Mouse (Mus musculus): ENCODE results near the gene Syne3. TPM values are rescaled to one million over a fixed set of nuclear protein-coding genes. Genes with fewer than 3 reads are reported as not detected.
A peak's percentile ranks its signal among the peaks of the same experiment; 100 is the strongest.

The Syne3 gene
- under 1 TPM; 0.79 to 0.81 TPM for total RNA-seq (2021)

GRCm38 (mm10) chr12:105009370-105010212 lies at the start of gene Syne3:
Gene Syne3 (minus strand): TSS chr12:105009809.
- intact Hi-C loops (cut with DNase I): loop anchor here (5.0 kb wide), 1 partner anchor 47 kb away; no protein-coding TSS in a partner anchor
- peak in 1 of 2 experiments; percentile 77 for DNase-seq (ENCODE audit: extremely low spot score in 1 of 2, low spot score in 2 of 2)

GRCm38 (mm10) chr12:105055308-105055707 lies 45.7 kb upstream of the Syne3 start:
- intact Hi-C loops (cut with DNase I): loop anchor here (10.0 kb wide), 1 partner anchor 279 kb away; the partner anchor contains the start of gene Tunar

DNA sequence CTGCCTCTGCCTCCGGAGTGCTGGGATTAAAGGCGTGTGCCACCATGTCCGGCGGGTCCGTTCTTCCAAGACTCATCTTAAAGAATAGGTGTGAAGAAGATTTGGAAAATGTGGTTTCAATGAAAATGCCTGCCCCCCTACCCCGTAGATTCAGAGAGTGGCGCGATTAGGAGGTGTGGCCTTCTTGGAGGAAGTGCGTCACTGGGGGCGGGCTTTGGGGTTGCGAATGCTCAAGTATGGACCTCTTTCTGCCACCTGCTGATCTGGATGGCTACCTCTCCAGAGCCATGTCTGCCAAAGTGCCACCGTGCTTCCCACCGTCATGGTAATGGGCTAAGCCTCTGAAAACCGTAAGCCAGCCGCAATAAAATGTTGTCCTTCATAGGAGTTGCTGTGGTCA lies 44.4 kb upstream of the Syne3 start:
- no peak for DNase-seq (ENCODE audit: extremely low spot score in 1 of 2, low spot score in 2 of 2)
- intact Hi-C loops (cut with DNase I): loop anchor here (10.0 kb wide), 1 partner anchor 281 kb away; the partner anchor contains the start of gene Tunar

More at GRCm38 (mm10) chr12:105055308-105055707, 45.7 kb upstream of the Syne3 start:
- DNase-seq (ENCODE audit: extremely low spot score in 1 of 2, low spot score in 2 of 2): no peak

GRCm38 (mm10) chr12:105050898-105051297 lies 41.3 kb upstream of the Syne3 start:
- intact Hi-C loops (cut with DNase I): loop anchor here (1.0 to 10.0 kb wide), 3 partner anchors 54 to 376 kb away; partner anchors contain the start of gene Tunar
- DNase-seq (ENCODE audit: extremely low spot score in 1 of 2, low spot score in 2 of 2): peak in 1 of 2 experiments; percentile 48

- intact Hi-C loops (cut with DNase I): loop anchor here (2.0 to 10.0 kb wide), 2 partner anchors 55 to 285 kb away; partner anchors contain the start of gene Tunar
- DNase-seq (ENCODE audit: extremely low spot score in 1 of 2, low spot score in 2 of 2): no peak
Measured at GRCm38 (mm10) chr12:105049813-105050212, 40.2 kb upstream of the Syne3 start.

DNA sequence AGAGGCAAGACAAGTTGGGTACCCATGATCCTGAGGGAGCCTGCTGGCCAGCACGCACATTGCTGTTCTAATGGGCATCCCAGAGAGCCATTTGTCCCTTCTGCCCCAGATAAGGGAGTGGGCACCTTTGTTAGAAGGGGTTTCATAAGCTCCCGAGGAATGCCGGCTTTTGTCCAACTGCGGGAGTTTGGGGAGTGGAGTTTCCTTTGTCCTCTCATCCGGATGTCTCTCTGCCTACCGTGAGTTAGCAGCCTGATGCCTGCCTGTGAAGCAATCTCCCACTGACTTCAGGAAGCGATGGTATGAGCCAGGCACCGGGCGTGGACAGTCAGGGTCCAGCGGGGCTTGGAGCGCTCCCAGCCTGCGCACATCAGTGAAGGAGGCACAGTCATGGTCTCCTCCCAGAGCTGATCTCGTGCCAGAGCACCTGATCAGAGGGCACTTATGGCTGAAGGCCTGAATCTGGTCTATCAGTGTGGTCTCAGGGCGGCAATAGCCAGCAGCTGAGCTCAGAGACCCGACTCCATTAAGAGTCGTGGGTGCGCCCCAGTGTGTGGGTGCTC lies 38.8 kb upstream of the Syne3 start:
- intact Hi-C loops (cut with DNase I): no loop called here

GRCm38 (mm10) chr12:105044775-105045174 lies 35.2 kb upstream of the Syne3 start:
- no peak for DNase-seq (ENCODE audit: extremely low spot score in 1 of 2, low spot score in 2 of 2)
- intact Hi-C loops (cut with DNase I): no loop called here

More for the DNA sequence above, 38.8 kb upstream of the Syne3 start:
- DNase-seq (ENCODE audit: extremely low spot score in 1 of 2, low spot score in 2 of 2): no peak

DNA sequence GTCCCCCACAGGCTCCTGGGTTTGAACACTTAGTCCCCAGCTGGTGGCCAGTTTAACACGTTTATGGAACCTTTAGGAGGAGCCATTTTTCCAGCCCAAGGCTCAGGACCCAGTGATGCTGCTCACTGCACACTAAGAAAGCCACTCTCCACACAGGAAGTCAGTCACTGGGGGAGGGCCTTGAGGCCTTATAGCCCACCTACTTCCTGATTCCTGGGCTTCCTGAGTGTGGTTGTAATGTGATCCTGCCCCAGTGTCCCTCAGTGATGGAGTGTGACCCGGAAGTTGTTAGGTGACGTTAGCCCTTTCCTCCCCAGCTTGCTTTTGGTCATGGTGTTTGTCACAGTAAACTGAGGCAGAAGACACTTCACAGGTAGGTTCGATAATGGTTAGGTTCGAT lies 33.5 kb upstream of the Syne3 start:
- intact Hi-C loops (cut with DNase I): no loop called here
- no peak for DNase-seq (ENCODE audit: extremely low spot score in 1 of 2, low spot score in 2 of 2)

- intact Hi-C loops (cut with DNase I): no loop called here
- DNase-seq (ENCODE audit: extremely low spot score in 1 of 2, low spot score in 2 of 2): no peak
Measured at GRCm38 (mm10) chr12:105040950-105041349, 31.3 kb upstream of the Syne3 start.

DNA sequence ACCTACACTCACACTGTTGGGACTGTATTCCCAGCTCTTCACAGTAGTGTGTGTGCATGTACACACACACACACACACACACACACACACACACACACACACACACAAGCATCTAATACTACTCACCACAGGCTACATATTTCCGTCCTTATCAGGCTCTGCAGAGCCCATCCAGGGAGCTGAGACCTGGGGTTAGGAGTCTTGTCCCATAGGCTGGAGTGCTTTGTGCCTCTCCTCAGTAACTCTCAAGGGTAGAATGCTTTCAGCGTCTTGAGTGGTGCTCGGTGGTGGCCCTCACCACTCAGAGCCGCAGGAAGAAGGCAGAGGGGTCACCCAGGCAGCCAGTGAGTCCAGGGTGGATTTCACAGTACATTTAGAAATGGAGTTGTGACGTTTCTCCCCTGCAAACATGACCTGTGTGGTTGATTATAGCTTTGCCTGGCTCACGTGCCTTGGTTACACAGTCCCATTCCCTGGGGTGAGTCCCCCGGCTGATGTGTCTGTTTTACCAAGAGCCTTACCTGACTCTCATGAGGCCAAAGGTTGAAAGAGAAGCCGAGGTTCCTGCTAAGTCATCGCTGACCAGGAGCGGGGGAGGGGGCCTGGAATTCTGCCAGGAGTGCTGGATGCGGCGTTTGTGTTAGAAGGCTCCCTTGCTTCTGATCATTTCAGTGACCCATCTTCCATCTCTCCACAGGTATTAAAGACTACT lies 30.1 kb upstream of the Syne3 start:
- no peak for DNase-seq (ENCODE audit: extremely low spot score in 1 of 2, low spot score in 2 of 2)
- intact Hi-C loops (cut with DNase I): loop anchor here (10.0 kb wide), 1 partner anchor 295 kb away; no protein-coding TSS in a partner anchor

GRCm38 (mm10) chr12:105038918-105039317 lies 29.3 kb upstream of the Syne3 start:
- intact Hi-C loops (cut with DNase I): loop anchor here (10.0 kb wide), 1 partner anchor 294 kb away; no protein-coding TSS in a partner anchor
- DNase-seq (ENCODE audit: extremely low spot score in 1 of 2, low spot score in 2 of 2): no peak

- intact Hi-C loops (cut with DNase I): loop anchor here (10.0 kb wide), 1 partner anchor 293 kb away; no protein-coding TSS in a partner anchor
Measured at GRCm38 (mm10) chr12:105038211-105038610, 28.6 kb upstream of the Syne3 start.

GRCm38 (mm10) chr12:105034130-105034769 lies 24.6 kb upstream of the Syne3 start:
- no peak for DNase-seq (ENCODE audit: extremely low spot score in 1 of 2, low spot score in 2 of 2)
- intact Hi-C loops (cut with DNase I): loop anchor here (10.0 kb wide), 1 partner anchor 289 kb away; no protein-coding TSS in a partner anchor

More at GRCm38 (mm10) chr12:105038211-105038610, 28.6 kb upstream of the Syne3 start:
- DNase-seq (ENCODE audit: extremely low spot score in 1 of 2, low spot score in 2 of 2): no peak

- intact Hi-C loops (cut with DNase I): loop anchor here (10.0 kb wide), 1 partner anchor 288 kb away; no protein-coding TSS in a partner anchor
- no peak for DNase-seq (ENCODE audit: extremely low spot score in 1 of 2, low spot score in 2 of 2)
Measured at GRCm38 (mm10) chr12:105032832-105033775, 23.5 kb upstream of the Syne3 start.

DNA sequence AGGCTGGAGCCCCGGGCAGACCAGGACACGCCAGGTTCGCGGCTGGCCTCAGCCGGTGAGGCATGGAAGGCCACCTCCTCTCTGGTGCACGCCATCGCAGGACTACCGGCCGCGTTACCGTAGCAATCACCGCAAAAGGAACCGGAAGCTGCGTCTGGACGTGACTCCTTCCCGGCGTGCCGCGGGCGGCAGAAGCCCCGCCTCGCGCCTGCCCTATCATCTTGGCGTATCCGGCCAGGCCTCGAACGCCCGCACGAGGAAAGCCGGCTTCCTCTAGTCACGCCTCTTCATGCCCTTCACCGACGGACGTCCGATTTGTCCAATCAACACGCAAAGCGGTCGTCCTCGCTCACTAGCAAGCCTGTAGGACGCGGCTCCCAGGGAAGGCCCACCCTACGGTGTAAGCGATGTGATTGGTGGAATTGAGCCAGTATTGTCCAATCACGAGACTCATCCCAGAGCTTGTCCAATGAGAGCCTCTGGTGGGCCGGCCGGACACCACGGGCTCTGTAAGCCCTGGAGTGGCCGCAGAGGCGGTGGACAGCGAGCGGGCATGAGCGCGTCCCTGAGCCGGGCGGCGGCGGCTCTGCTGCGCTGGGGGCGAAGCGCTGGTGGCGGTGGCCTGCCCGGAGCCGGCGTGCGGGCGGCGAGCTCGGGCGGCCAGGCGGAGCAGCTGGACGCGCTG lies 22.7 kb upstream of the Syne3 start, which contains the start of gene Glrx5:
Gene Glrx5 (plus strand): TSS at position 542 of the 685 bp plus-strand sequence.
- peak; percentile 99 to 100 for DNase-seq (ENCODE audit: extremely low spot score in 1 of 2, low spot score in 2 of 2)
- intact Hi-C loops (cut with DNase I): loop anchor here (10.0 kb wide), 1 partner anchor 287 kb away; no protein-coding TSS in a partner anchor
